Mouse (Mus musculus) liver, embryonic 16.5 days (tissue): ENCODE results near the gene BC025920. TPM values are rescaled to one million over a fixed set of nuclear protein-coding genes. Genes with fewer than 3 reads are reported as not detected.
A peak's percentile ranks its signal among the peaks of the same experiment; 100 is the strongest.

Experiments
- ATAC-seq: fragments of 200-750 bp; cut with Nextera tagmentation; 2 replicates; pipeline ENCODE4 v1.8.0; 2017; ENCODE audit warnings: low read depth, mild to moderate bottlenecking, moderate number of reproducible peaks, moderate library complexity
- H3K27ac ChIP-seq: fragments of 300-500 bp; sonication (generic); 2 replicates; pipeline ENCODE4 v1.5.1; 2014; ENCODE audit warnings: mild to moderate bottlenecking, low read length
- H3K27me3 ChIP-seq: fragments of 300-500 bp; sonication (generic); 2 replicates; pipeline ENCODE4 v1.6.1; 2014; ENCODE audit warnings: low read depth, low read length, mixed read lengths; ENCODE audit not compliant: control insufficient read depth, insufficient read depth
- H3K36me3 ChIP-seq: fragments of 300-500 bp; sonication (generic); 2 replicates; pipeline ENCODE4 v1.6.1; 2014; ENCODE audit warnings: mild to moderate bottlenecking; ENCODE audit not compliant: control insufficient read depth, insufficient read depth
- H3K4me1 ChIP-seq: fragments of 300-500 bp; sonication (generic); 2 replicates; pipeline ENCODE4 v1.6.1; 2014; ENCODE audit warnings: low read depth, low read length, mixed read lengths; ENCODE audit not compliant: control insufficient read depth
- H3K4me2 ChIP-seq: fragments of 300-500 bp; sonication (generic); 2 replicates; pipeline ENCODE4 v1.6.1; 2014; ENCODE audit warnings: low read depth, low read length, mixed read lengths
- H3K4me3 ChIP-seq: fragments of 300-500 bp; sonication (generic); 2 replicates; pipeline ENCODE4 v1.5.1; 2014; ENCODE audit warnings: low read depth, mild to moderate bottlenecking, low read length
- H3K9ac ChIP-seq: fragments of 300-500 bp; sonication (generic); 2 replicates; pipeline ENCODE4 v1.6.1; 2014; ENCODE audit warnings: low read depth, low read length
- H3K9me3 ChIP-seq: fragments of 300-500 bp; sonication (generic); replicated peaks from 2 replicates; pipeline ENCODE4 v1.6.1; 2016; ENCODE audit warnings: low read length; ENCODE audit not compliant: control insufficient read depth
- WGBS: fragments of 180-500 bp; shearing (Covaris S2); extraction: QIAGEN DNeasy Blood & Tissue Kit; methylation state at CpG from one replicate; pipeline ENCODE4 v1.1.7; 2014; ENCODE audit not compliant: insufficient replicate concordance; 5-methylcytosine and 5-hydroxymethylcytosine counted together
- polyA plus RNA-seq: library from polyadenylated mRNA; unstranded; fragments of >200 nt; fragmentation: Nextera tagmentation; extraction: Ambion mirVana; gene quantifications from 2 replicates; pipeline ENCODE4 v1.2.1, GENCODE M21; 2015

BC025920 gene
- polyA plus RNA-seq, 1 experiment from 2014 or later = 0.35 TPM

DNA sequence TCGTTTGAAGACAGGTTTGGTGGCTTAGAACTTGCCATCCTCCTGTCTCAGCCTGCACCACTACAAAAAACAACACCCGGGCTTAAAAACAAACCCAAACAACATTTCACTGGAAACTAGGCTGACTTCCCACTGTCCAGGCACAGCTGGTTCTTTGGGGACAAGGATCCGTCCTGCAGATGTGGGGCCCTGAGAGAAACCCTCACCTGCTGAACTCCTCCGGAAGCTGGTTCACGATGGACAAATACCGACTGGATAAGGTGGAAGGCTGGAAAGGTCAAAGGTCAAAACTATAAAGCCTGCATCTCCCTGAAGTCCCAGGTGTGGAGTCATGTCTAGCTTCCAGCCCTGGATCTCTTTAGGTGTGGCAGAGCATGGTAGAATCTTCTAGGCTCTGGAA lies 7.2 kb upstream of the BC025920 start:
- Histone ChIP-seq H3K27ac (no peak overlapping the region), H3K9me3 (no peaks in the 10 kb centered on the region), H3K36me3 (no peaks in the 10 kb centered on the region), H3K27me3 (peaks cover 29% of the 10 kb centered on the region), H3K4me2 (no peak overlapping the region), H3K9ac (no peak overlapping the region), H3K4me3 (no peak overlapping the region), H3K4me1 (peaks cover 37% of the 10 kb centered on the region)
- ATAC-seq = no peak
- 37% methylated on average over 6 of the region's 6 CpGs for WGBS

- WGBS = 56% methylated on average over 5 of the region's 5 CpGs
- Histone ChIP-seq H3K27ac (no peak overlapping the region), H3K36me3 (no peaks in the 10 kb centered on the region), H3K9ac (no peak overlapping the region), H3K9me3 (no peaks in the 10 kb centered on the region), H3K4me2 (no peak overlapping the region), H3K4me3 (no peak overlapping the region), H3K4me1 (peaks cover 41% of the 10 kb centered on the region), H3K27me3 (peaks cover 25% of the 10 kb centered on the region)
- no peak for ATAC-seq
Observed at GRCm38 (mm10) chr10:81599630-81600029, 6.4 kb upstream of the BC025920 start.

DNA sequence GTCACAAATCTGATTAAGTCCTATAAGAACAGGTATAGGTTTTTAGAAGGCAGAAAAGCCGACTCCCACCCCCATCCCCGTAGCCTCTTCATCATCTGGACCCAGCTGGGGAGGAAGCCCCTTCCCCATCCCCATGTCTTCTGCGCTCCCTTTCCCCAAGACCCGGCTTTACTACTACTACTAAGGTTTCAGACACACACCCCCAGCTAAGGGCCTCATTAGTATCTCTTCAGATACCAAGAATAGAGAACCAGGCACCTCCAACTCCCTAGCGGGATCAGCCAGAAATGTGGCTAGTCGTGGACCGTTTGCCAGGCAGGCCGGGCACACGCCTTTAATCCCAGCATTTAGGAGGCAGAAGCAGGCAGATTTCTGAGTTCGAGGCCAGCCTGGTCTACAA lies 6.0 kb upstream of the BC025920 start:
- Histone ChIP-seq H3K4me2 (no peak overlapping the region), H3K27me3 (peaks cover 24% of the 10 kb centered on the region), H3K4me3 (no peak overlapping the region), H3K9ac (no peak overlapping the region), H3K27ac (no peak overlapping the region), H3K36me3 (no peaks in the 10 kb centered on the region), H3K4me1 (peaks cover 45% of the 10 kb centered on the region), H3K9me3 (no peaks in the 10 kb centered on the region)
- 32% methylated on average over 10 of the region's 10 CpGs for WGBS
- ATAC-seq = no peak

DNA sequence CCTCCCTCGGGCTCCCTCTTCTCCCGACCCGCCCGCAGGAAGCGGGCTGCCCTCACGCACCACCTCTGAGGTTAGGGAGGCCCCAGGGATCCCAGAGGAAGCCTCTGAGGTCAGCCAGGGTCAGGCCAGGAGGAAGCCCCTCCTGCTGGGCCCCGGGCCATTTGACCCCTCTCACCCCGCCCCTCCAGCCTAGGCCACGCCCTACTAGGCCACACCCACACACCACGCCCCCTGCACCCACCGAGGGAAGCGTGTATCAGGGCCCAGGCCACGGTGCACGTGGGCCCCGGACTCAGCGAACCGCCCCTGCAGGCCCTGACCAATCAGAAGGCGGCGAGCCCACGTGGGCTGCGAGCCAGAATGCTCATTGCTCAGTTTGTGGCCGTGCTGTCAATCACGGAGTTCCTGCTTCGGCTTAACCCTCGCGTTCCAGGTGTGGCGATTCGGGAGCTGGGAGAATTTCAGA lies 5.3 kb upstream of the BC025920 start, which contains the start of gene Tle6:
Tle6 (minus strand) TSS at position 336 of the 466 bp plus-strand sequence.
- H3K4me3 ChIP-seq = peak within 1 kb of the TSS; percentile 48
- peak; percentile 88 for ATAC-seq
- peaks cover 52% of the 10 kb centered on the region for H3K4me1 ChIP-seq
- WGBS = under 1% methylated on average over 27 of the region's 28 CpGs
- peak within 1 kb of the TSS; percentile 43 for H3K9ac ChIP-seq
- peak within 1 kb of the TSS; percentile 10; the same call in 1 of the 2 replicates for H3K27ac ChIP-seq
- H3K9me3 ChIP-seq = no peaks in the 10 kb centered on the region
- H3K27me3 ChIP-seq = peaks cover 18% of the 10 kb centered on the region
- no peaks in the 10 kb centered on the region for H3K36me3 ChIP-seq
- peak within 1 kb of the TSS; percentile 72 for H3K4me2 ChIP-seq

DNA sequence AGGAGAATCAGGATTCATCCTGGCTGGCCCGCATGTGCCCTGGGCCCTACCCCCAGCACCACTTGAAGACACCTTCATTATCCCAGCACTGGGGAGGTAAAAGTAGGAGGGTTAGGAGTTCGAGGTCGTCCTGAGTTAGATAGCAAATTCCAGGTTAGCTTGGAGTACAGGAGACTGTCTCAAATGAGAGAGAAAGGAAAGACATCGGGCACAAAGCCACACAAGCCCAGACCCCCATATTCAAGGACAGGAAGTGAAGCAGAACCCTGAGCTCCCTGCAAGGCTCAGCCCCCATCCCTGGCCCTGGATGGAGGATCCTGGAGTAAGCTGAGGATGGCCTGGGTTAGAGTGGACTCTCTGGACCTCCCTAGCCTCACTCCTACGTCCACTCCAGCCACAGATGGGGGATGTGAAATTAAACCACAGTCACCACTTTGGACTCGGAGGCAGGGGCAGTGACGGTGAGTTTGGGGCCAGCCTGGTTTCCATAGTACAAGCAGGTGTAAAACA lies 4.6 kb upstream of the BC025920 start:
- Histone ChIP-seq H3K4me1 (peaks cover 50% of the 10 kb centered on the region), H3K4me3 (peak overlapping the region; percentile 48), H3K36me3 (no peaks in the 10 kb centered on the region), H3K27me3 (peaks cover 11% of the 10 kb centered on the region), H3K27ac (peak overlapping the region; percentile 10; the same call in 1 of the 2 replicates), H3K9me3 (no peaks in the 10 kb centered on the region), H3K4me2 (peak overlapping the region; percentile 72), H3K9ac (peak overlapping the region; percentile 43)
- no peak for ATAC-seq
- 30% methylated on average over 7 of the region's 7 CpGs for WGBS

GRCm38 (mm10) chr10:81602741-81603151 lies 3.3 kb upstream of the BC025920 start:
- Histone ChIP-seq H3K4me1 (peaks cover 50% of the 10 kb centered on the region), H3K36me3 (no peaks in the 10 kb centered on the region), H3K4me2 (no peak overlapping the region), H3K27ac (no peak overlapping the region), H3K4me3 (no peak overlapping the region), H3K9me3 (no peaks in the 10 kb centered on the region), H3K27me3 (peaks cover 2% of the 10 kb centered on the region), H3K9ac (no peak overlapping the region)
- WGBS = 22% methylated on average over 4 of the region's 4 CpGs
- no peak for ATAC-seq

DNA sequence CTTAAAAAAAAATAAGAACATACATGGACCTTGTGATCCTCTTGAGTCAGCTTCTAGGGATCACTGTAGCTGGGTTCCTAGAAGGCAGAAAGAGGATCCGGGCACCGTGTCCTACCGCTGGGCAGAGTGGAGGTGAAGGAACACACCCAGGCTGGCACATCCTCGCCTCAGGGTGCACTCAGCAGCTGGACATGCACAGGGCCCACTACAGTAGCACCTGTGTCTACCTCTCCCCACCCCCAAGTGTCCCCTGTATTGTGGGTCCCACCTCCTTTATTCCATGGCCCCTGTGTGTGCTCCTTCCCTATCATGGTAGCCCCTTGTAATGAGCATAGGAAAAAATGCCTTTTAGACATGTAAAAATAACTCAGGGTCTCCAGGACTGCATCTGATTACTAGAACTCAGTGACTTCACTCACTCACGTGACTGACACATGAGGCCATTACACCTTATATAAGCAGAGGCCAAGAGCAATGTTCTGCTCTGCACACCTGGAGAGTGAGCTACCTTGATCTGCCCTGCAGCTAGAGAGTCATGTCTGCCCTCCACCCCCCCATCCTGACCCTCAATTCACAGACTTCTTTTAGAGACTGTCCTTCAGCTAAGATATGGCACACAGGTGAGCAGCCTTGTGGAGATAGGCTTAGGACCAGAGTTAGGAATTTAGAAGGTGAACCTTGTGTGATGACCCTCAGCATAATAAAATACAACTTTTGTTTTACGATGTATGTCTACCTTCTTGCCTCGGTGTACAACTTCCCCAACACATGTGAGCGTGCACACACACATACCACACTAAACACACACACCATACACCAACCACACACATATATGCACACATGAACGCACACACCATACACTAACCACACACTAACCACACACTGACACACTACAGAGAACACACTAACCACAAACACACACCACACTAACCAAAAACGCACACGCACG lies 1.8 kb upstream of the BC025920 start:
- H3K4me2 ChIP-seq = peak overlapping the region; percentile 86
- no peaks in the 10 kb centered on the region for H3K36me3 ChIP-seq
- H3K27ac ChIP-seq = no peak overlapping the region
- 54% methylated on average over 12 of the region's 12 CpGs for WGBS
- H3K27me3 ChIP-seq = no peaks in the 10 kb centered on the region
- peak overlapping the region; percentile 28; the same call in 1 of the 2 replicates for H3K9ac ChIP-seq
- H3K4me3 ChIP-seq = peak overlapping the region; percentile 78
- no peak for ATAC-seq
- H3K9me3 ChIP-seq = no peaks in the 10 kb centered on the region
- peaks cover 50% of the 10 kb centered on the region for H3K4me1 ChIP-seq

- Histone ChIP-seq H3K4me1 (peaks cover 47% of the 10 kb centered on the region), H3K27ac (peak overlapping the region; percentile 93), H3K9ac (peak overlapping the region; percentile 46), H3K4me3 (peak overlapping the region; percentile 78), H3K36me3 (no peaks in the 10 kb centered on the region), H3K9me3 (no peaks in the 10 kb centered on the region), H3K27me3 (no peaks in the 10 kb centered on the region), H3K4me2 (peak overlapping the region; percentile 86)
- ATAC-seq = peak; percentile 14; the same call in 1 of the 2 replicates
- WGBS = 9% methylated on average over 29 of the region's 29 CpGs
Observed at GRCm38 (mm10) chr10:81604968-81605665, 953 bp upstream of the BC025920 start.
